Mouse (Mus musculus): ENCODE results near the gene Igsf11. TPM values are rescaled to one million over a fixed set of nuclear protein-coding genes. Genes with fewer than 3 reads are reported as not detected.
A peak's percentile ranks its signal among the peaks of the same experiment; 100 is the strongest.

The Igsf11 gene
- 10 to 100 TPM; 38.7 to 46.0 TPM for total RNA-seq (2021)

- no peak for DNase-seq (ENCODE audit: extremely low spot score in 1 of 2, low spot score in 1 of 2)
These were observed at the start of gene Igsf11 for GRCm38 (mm10) chr16:38892371-38892770. Gene Igsf11 (plus strand): TSS chr16:38892671.

- DNase-seq (ENCODE audit: extremely low spot score in 1 of 2, low spot score in 1 of 2) = peak in 1 of 2 experiments; percentile 22
These were observed 34.2 kb upstream of the Igsf11 start for GRCm38 (mm10) chr16:38858120-38858749.

GRCm38 (mm10) chr16:38860548-38860947, 31.9 kb upstream of the Igsf11 start:
- DNase-seq (ENCODE audit: extremely low spot score in 1 of 2, low spot score in 1 of 2) = no peak

- no peak for DNase-seq (ENCODE audit: extremely low spot score in 1 of 2, low spot score in 1 of 2)
These were observed 28.1 kb upstream of the Igsf11 start for GRCm38 (mm10) chr16:38864358-38864757.

GRCm38 (mm10) chr16:38873231-38873630, 19.2 kb upstream of the Igsf11 start:
- no peak for DNase-seq (ENCODE audit: extremely low spot score in 1 of 2, low spot score in 1 of 2)

GRCm38 (mm10) chr16:38874481-38874880, 18.0 kb upstream of the Igsf11 start:
- DNase-seq (ENCODE audit: extremely low spot score in 1 of 2, low spot score in 1 of 2) = no peak

GRCm38 (mm10) chr16:38898816-38899425, 6.5 kb downstream of the Igsf11 start:
- DNase-seq (ENCODE audit: extremely low spot score in 1 of 2, low spot score in 1 of 2) = no peak

- no peak for DNase-seq (ENCODE audit: extremely low spot score in 1 of 2, low spot score in 1 of 2)
These were observed 7.6 kb downstream of the Igsf11 start for GRCm38 (mm10) chr16:38900024-38900423.

GRCm38 (mm10) chr16:38902111-38902778, 9.8 kb downstream of the Igsf11 start:
- DNase-seq (ENCODE audit: extremely low spot score in 1 of 2, low spot score in 1 of 2) = peak; percentile 98

GRCm38 (mm10) chr16:38903020-38903419, 10.5 kb downstream of the Igsf11 start:
- DNase-seq (ENCODE audit: extremely low spot score in 1 of 2, low spot score in 1 of 2) = no peak

GRCm38 (mm10) chr16:38904202-38904601, 11.7 kb downstream of the Igsf11 start:
- no peak for DNase-seq (ENCODE audit: extremely low spot score in 1 of 2, low spot score in 1 of 2)

- no peak for DNase-seq (ENCODE audit: extremely low spot score in 1 of 2, low spot score in 1 of 2)
These were observed 13.4 kb downstream of the Igsf11 start for GRCm38 (mm10) chr16:38905911-38906310.

GRCm38 (mm10) chr16:38908304-38908703, 15.8 kb downstream of the Igsf11 start:
- DNase-seq (ENCODE audit: extremely low spot score in 1 of 2, low spot score in 1 of 2) = no peak

GRCm38 (mm10) chr16:38909506-38909905, 17.0 kb downstream of the Igsf11 start:
- DNase-seq (ENCODE audit: extremely low spot score in 1 of 2, low spot score in 1 of 2) = no peak

- DNase-seq (ENCODE audit: extremely low spot score in 1 of 2, low spot score in 1 of 2) = no peak
These were observed 17.6 kb downstream of the Igsf11 start for GRCm38 (mm10) chr16:38910088-38910487.

GRCm38 (mm10) chr16:38915451-38915850, 23.0 kb downstream of the Igsf11 start:
- DNase-seq (ENCODE audit: extremely low spot score in 1 of 2, low spot score in 1 of 2) = no peak

- no peak for DNase-seq (ENCODE audit: extremely low spot score in 1 of 2, low spot score in 1 of 2)
These were observed 23.7 kb downstream of the Igsf11 start for GRCm38 (mm10) chr16:38916053-38916786.

GRCm38 (mm10) chr16:38916885-38917284, 24.4 kb downstream of the Igsf11 start:
- DNase-seq (ENCODE audit: extremely low spot score in 1 of 2, low spot score in 1 of 2) = no peak

GRCm38 (mm10) chr16:38918121-38918520, 25.6 kb downstream of the Igsf11 start:
- DNase-seq (ENCODE audit: extremely low spot score in 1 of 2, low spot score in 1 of 2) = no peak

GRCm38 (mm10) chr16:38920488-38920887, 28.0 kb downstream of the Igsf11 start:
- no peak for DNase-seq (ENCODE audit: extremely low spot score in 1 of 2, low spot score in 1 of 2)

GRCm38 (mm10) chr16:38924940-38925339, 32.5 kb downstream of the Igsf11 start:
- DNase-seq (ENCODE audit: extremely low spot score in 1 of 2, low spot score in 1 of 2) = peak; percentile 32 to 54

Measured in layer of hippocampus, postnatal 25 days (tissue).